Mouse (Mus musculus) kidney, adult 2 months (tissue): ENCODE results near the gene Aebp1. TPM values are rescaled to one million over a fixed set of nuclear protein-coding genes. Genes with fewer than 3 reads are reported as not detected.
A peak's percentile ranks its signal among the peaks of the same experiment; 100 is the strongest.

Experiments
- DNase-seq: peaks from one replicate; pipeline ENCODE4 v3.0.0; 2021
- H3K27ac ChIP-seq: fragments of 200-500 bp; 2 replicates; pipeline ENCODE4 v1.5.1; 2012; ENCODE audit warnings: low read depth, low read length, control low read depth, inconsistent platforms; ENCODE audit not compliant: insufficient read depth
- H3K27me3 ChIP-seq: fragments of 200-500 bp; replicated peaks from 2 replicates; pipeline ENCODE4 v1.6.1; 2012; ENCODE audit warnings: mild to moderate bottlenecking, moderate library complexity, low read length, inconsistent platforms; ENCODE audit not compliant: control insufficient read depth, insufficient read depth
- H3K36me3 ChIP-seq: fragments of 200-500 bp; 2 replicates; pipeline ENCODE4 v1.6.1; 2012; ENCODE audit warnings: mild to moderate bottlenecking, moderate library complexity, low read length, inconsistent platforms; ENCODE audit not compliant: control insufficient read depth, insufficient read depth
- H3K4me1 ChIP-seq: fragments of 200-500 bp; 2 replicates; pipeline ENCODE4 v1.6.1; 2011; ENCODE audit warnings: low read length; ENCODE audit not compliant: control insufficient read depth, insufficient read depth
- H3K4me3 ChIP-seq: fragments of 200-500 bp; 2 replicates; pipeline ENCODE4 v1.5.1; 2011; ENCODE audit warnings: mild to moderate bottlenecking, low read depth, low read length, control low read depth; ENCODE audit not compliant: insufficient read depth
- CTCF ChIP-seq: fragments of 200-500 bp; conservative IDR thresholded peaks from 2 replicates; pipeline ENCODE4 v1.5.1; 2011; ENCODE audit warnings: low read depth, mild to moderate bottlenecking, control low read depth, low read length, moderate library complexity, mixed read lengths; ENCODE audit not compliant: insufficient read depth, insufficient read length
- POLR2A ChIP-seq: fragments of 200-500 bp; IDR thresholded peaks from one replicate; pipeline ENCODE4 v1.6.1; 2011; ENCODE audit warnings: low read depth, low read length, control low read depth
- WGBS: fragments of 180-500 bp; shearing (Covaris S2); methylation state at CpG from one replicate; pipeline ENCODE4 v1.1.7; 2018; 5-methylcytosine and 5-hydroxymethylcytosine counted together
- polyA plus RNA-seq: library from polyadenylated mRNA; depleted of rRNA; stranded (reverse); fragments of >200 nt; gene quantifications from 2 replicates; pipeline ENCODE4 v1.2.3, GENCODE M21; 2012

The Aebp1 gene
- polyA plus RNA-seq, 1 experiment, result 91.4 TPM

DNA sequence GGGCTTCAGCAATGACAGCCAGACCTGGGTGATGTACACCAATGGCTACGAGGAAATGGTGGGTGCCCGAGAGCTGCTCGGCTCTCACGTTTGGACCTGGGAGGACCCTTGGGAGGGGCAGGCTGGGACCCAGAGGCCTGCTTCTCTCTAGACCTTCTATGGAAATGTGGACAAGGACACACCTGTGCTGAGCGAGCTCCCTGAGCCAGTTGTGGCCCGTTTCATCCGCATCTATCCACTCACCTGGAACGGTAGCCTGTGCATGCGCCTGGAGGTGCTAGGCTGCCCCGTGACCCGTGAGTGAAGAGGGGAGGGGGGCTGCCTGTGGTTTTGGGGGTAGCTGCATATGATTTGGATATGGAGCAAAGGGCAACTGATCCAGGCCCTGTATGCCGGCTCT, 6.6 kb downstream of the Aebp1 start:
- TF ChIP-seq CTCF (no peak), POLR2A (no peak)
- WGBS, result 80% methylated on average over 12 of the region's 12 CpGs
- peak overlapping the region; percentile 54; the same call in 1 of the 2 replicates for H3K27ac ChIP-seq
- no peaks in the 10 kb centered on the region for H3K36me3 ChIP-seq
- H3K4me3 ChIP-seq, result no peak overlapping the region
- H3K27me3 ChIP-seq, result no peaks in the 10 kb centered on the region
- peak; percentile 64 for DNase-seq
- H3K4me1 ChIP-seq, result no peaks in the 10 kb centered on the region

DNA sequence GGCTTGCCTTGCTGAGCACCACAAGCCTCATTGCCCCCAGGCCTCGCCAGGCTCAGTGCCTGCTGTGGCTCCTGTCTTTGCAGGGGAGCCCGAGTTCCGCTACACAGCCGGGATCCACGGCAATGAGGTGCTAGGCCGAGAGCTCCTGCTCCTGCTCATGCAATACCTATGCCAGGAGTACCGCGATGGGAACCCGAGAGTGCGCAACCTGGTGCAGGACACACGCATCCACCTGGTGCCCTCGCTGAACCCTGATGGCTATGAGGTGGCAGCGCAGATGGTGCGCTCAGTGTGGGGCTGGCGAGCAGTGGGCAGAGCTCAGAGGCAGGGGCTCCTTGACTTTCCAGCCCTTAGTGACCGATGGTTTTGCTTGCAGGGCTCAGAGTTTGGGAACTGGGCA, 7.6 kb downstream of the Aebp1 start:
- Histone ChIP-seq H3K27me3 (no peaks in the 10 kb centered on the region), H3K36me3 (no peaks in the 10 kb centered on the region), H3K4me3 (no peak overlapping the region), H3K27ac (no peak overlapping the region), H3K4me1 (no peaks in the 10 kb centered on the region)
- DNase-seq, result no peak
- TF ChIP-seq CTCF (no peak), POLR2A (no peak)
- WGBS, result 94% methylated on average over 16 of the region's 16 CpGs

DNA sequence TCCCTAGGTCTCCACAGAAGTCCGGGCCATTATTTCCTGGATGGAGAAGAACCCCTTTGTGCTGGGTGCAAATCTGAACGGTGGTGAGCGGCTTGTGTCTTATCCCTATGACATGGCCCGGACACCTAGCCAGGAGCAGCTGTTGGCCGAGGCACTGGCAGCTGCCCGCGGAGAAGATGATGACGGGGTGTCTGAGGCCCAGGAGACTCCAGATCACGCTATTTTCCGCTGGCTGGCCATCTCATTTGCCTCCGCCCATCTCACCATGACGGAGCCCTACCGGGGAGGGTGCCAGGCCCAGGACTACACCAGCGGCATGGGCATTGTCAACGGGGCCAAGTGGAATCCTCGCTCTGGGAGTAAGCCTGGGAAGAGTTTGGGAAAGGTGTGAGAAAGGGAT, 8.3 kb downstream of the Aebp1 start:
- H3K4me1 ChIP-seq, result no peaks in the 10 kb centered on the region
- H3K36me3 ChIP-seq, result no peaks in the 10 kb centered on the region
- no peak overlapping the region for H3K4me3 ChIP-seq
- H3K27me3 ChIP-seq, result no peaks in the 10 kb centered on the region
- 90% methylated on average over 16 of the region's 16 CpGs for WGBS
- no peak for TF ChIP-seq POLR2A
- no peak for TF ChIP-seq CTCF
- no peak for DNase-seq
- no peak overlapping the region for H3K27ac ChIP-seq

DNA sequence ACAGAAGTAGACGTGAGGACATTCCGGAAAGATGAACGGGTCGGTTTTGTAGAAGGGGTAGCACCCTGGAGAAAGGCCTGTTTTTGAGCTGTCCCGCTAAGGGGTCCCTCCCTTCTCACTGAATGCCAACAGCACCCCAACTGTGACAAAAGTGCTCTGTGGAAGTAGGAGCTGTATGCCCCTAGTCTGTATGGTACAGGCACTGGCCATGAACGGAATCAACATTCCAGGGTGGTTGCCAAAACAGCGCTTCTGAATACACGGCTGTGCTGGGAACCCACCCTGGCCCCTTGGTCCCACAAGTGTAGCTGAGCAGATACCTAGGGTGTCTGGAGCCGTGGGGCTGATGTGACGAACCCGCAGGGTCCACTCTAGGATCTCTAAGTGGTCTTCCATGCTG, 11.0 kb downstream of the Aebp1 start:
- no peaks in the 10 kb centered on the region for H3K36me3 ChIP-seq
- H3K4me3 ChIP-seq, result no peak overlapping the region
- WGBS, result 96% methylated on average over 11 of the region's 11 CpGs
- H3K27ac ChIP-seq, result no peak overlapping the region
- TF ChIP-seq POLR2A (no peak), CTCF (no peak)
- no peaks in the 10 kb centered on the region for H3K4me1 ChIP-seq
- H3K27me3 ChIP-seq, result no peaks in the 10 kb centered on the region
- DNase-seq, result no peak

GRCm38 (mm10) chr11:5873192-5873591, 11.4 kb downstream of the Aebp1 start:
- TF ChIP-seq POLR2A (no peak), CTCF (no peak)
- no peak for DNase-seq
- no peak overlapping the region for H3K4me3 ChIP-seq
- H3K36me3 ChIP-seq, result no peaks in the 10 kb centered on the region
- no peaks in the 10 kb centered on the region for H3K4me1 ChIP-seq
- no peaks in the 10 kb centered on the region for H3K27me3 ChIP-seq
- no peak overlapping the region for H3K27ac ChIP-seq
- WGBS, result 97% methylated on average over 9 of the region's 9 CpGs

GRCm38 (mm10) chr11:5877421-5877820, 15.7 kb downstream of the Aebp1 start:
- Histone ChIP-seq H3K27ac (no peak overlapping the region), H3K4me3 (0 out of 2 replicates have a peak overlapping the region, but pooled peaks have one; percentile 7), H3K4me1 (peaks cover 5% of the 10 kb centered on the region; the same call in 1 of the 2 replicates), H3K36me3 (no peaks in the 10 kb centered on the region), H3K27me3 (no peaks in the 10 kb centered on the region)
- no peak for TF ChIP-seq POLR2A
- no peak for TF ChIP-seq CTCF
- WGBS, result 6% methylated on average over 5 of the region's 5 CpGs
- no peak for DNase-seq

DNA sequence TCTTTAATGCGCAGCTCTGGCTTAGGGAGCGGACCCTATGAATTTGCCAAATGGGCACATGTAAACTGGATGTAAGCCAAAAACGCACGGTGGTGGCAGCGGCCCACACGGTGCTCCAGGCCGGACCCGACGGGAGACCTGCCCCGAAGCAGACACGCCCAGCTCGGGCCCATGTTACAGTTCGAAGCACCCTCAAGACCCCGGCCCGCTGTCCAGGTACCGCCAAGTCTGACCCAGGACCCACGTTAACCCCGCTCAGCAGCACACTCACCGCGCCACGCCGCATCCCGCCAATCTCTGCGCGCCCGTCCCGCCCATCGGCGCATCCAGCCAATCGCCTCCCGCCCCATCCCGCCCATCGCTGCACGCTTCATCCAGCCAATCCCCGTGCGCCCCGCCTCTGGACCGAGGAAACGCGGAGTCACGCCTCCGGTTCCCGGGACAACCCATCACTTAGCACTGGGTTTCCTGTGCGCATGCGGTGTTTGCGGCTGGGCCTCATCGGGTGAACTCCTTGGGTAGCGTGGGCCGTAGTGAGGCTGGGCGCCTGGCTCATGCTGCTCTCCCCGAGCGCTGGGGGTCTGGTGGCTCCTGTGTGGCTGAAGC, 16.3 kb downstream of the Aebp1 start, which contains the start of gene Pold2:
TSS of gene Pold2 (minus strand) at position 372 of the 606 bp plus-strand sequence.
- peak within 1 kb of the TSS; percentile 70 for H3K4me3 ChIP-seq
- peak; percentile 99 for DNase-seq
- peak within 1 kb of the TSS; percentile 58 for H3K27ac ChIP-seq
- H3K36me3 ChIP-seq, result no peaks in the 10 kb centered on the region
- H3K27me3 ChIP-seq, result no peaks in the 10 kb centered on the region
- peak; percentile 59 for TF ChIP-seq POLR2A
- no peak for TF ChIP-seq CTCF
- H3K4me1 ChIP-seq, result peaks cover 5% of the 10 kb centered on the region; the same call in 1 of the 2 replicates
- WGBS, result under 1% methylated on average over 52 of the region's 52 CpGs

DNA sequence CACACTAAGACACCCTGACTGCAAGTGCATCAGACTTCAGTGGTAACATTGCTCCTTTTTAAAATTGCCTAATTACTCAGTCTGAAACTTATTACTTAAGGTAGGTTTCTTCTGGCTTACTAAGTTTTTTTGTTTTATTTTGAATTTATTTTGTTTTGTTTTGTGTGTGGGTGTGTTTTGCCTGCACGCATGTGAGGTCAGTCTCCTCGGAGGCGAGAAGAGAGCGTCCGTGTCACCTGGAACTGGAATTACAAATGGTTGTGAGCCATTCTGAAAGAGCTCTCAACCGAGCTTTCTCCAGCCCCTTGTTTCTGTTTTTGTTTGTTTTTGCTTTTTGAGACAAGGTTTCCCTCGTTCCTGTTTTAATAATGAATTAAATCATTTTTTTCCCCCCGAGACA, 16.9 kb downstream of the Aebp1 start:
- TF ChIP-seq POLR2A (no peak), CTCF (no peak)
- no peaks in the 10 kb centered on the region for H3K36me3 ChIP-seq
- peaks cover 5% of the 10 kb centered on the region; the same call in 1 of the 2 replicates for H3K4me1 ChIP-seq
- H3K27me3 ChIP-seq, result no peaks in the 10 kb centered on the region
- no peak overlapping the region for H3K4me3 ChIP-seq
- WGBS, result 41% methylated on average over 8 of the region's 8 CpGs
- DNase-seq, result no peak
- H3K27ac ChIP-seq, result peak overlapping the region; percentile 58
